Mouse (Mus musculus) brain, embryonic 14.5 days (tissue): ENCODE measurements at regions not wholly inside any gene's neighbourhood (a gene's known extent, or its start where the extent isn't known, plus 50 kb on each side); places are given as distances from the start of the nearest gene placed in this dataset.
A peak's percentile ranks its signal among the peaks of the same experiment; 100 is the strongest.

ENCODE experiments used
- DNase-seq: peaks from one replicate; pipeline ENCODE4 v3.0.0-alpha.2; 2011; ENCODE audit warnings: low read depth

DNA sequence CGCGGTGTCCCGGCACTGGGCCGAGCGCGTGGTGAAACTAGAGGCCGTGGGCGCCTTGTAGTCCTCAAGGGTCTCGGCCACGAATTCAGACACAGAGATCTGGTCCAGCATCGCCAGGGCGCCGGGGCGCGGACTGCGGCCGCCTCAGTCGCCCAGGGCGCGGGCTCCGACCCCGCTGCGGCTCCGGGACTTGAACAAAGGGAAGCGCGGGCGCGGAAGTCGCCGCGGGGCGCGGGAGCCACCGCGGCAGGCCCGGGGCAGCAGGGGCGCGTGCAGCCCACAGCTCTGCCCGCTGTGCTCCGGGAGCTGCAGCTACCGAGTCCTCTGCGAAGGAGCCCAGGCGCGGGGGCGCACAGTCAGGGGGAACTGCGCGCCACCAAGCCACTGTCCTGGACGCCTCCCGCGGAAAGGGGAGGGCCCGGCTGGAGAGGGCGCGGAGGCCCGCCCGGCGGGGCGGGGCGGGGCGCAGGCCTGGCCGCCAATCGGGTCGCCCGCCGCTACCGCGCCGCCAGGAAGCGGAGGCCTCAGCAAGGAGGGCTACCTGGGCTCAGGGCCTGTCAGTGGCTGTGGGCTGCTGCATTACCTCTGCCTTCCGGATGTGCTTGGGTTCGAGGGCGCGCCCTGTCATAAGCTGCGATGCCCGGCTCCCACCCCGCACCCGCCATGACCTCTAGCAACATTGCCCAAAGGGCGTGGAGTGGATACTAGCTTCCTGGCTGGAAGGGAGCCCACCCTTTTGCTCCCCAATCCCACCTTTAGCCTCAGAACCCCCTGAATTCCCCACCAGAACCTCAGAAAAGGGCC lies 155.2 kb upstream of the 9030624G23Rik start:
- peak; percentile 22 for DNase-seq
